Mouse (Mus musculus) T-helper 2 cell (primary cell): ENCODE results near the gene Smim20.

Experiments used
- in situ Hi-C: fragments of 300-600 bp; cut with MboI, MseI; formaldehyde crosslinking; loops from one replicate; pipeline ENCODE4 v1.15.1; 2025; ENCODE audit warnings: high pct_unique_total_duplicates

Gene Smim20

GRCm38 (mm10) chr5:53266181-53266580 lies 702 bp upstream of the Smim20 start:
- in situ Hi-C loops = no loop called here

GRCm38 (mm10) chr5:53268095-53268692 lies 1.3 kb downstream of the Smim20 start:
- in situ Hi-C loops = no loop called here

GRCm38 (mm10) chr5:53269799-53270198 lies 2.9 kb downstream of the Smim20 start:
- in situ Hi-C loops = no loop called here

- in situ Hi-C loops = no loop called here
These were observed 4.2 kb downstream of the Smim20 start for GRCm38 (mm10) chr5:53270947-53271711.

- in situ Hi-C loops = no loop called here
These were observed 5.7 kb downstream of the Smim20 start for GRCm38 (mm10) chr5:53272626-53273025.

GRCm38 (mm10) chr5:53273699-53274430 lies 7.0 kb downstream of the Smim20 start:
- in situ Hi-C loops = no loop called here

GRCm38 (mm10) chr5:53274811-53275355 lies 8.0 kb downstream of the Smim20 start:
- in situ Hi-C loops = no loop called here

- in situ Hi-C loops = no loop called here
These were observed 8.5 kb downstream of the Smim20 start for GRCm38 (mm10) chr5:53275376-53275775.

GRCm38 (mm10) chr5:53276470-53277022 lies 9.7 kb downstream of the Smim20 start:
- in situ Hi-C loops = no loop called here

GRCm38 (mm10) chr5:53277716-53278263 lies 10.9 kb downstream of the Smim20 start:
- in situ Hi-C loops = no loop called here

- in situ Hi-C loops = no loop called here
These were observed 12.4 kb downstream of the Smim20 start for GRCm38 (mm10) chr5:53279216-53279813.

- in situ Hi-C loops = no loop called here
These were observed 15.6 kb downstream of the Smim20 start for GRCm38 (mm10) chr5:53282487-53282886.

- in situ Hi-C loops = no loop called here
These were observed 19.5 kb downstream of the Smim20 start for GRCm38 (mm10) chr5:53286406-53286805.

GRCm38 (mm10) chr5:53289438-53289837 lies 22.6 kb downstream of the Smim20 start:
- in situ Hi-C loops = no loop called here

GRCm38 (mm10) chr5:53294627-53295026 lies 27.7 kb downstream of the Smim20 start:
- in situ Hi-C loops = no loop called here

GRCm38 (mm10) chr5:53296961-53297360 lies 30.1 kb downstream of the Smim20 start:
- in situ Hi-C loops = no loop called here

- in situ Hi-C loops = no loop called here
These were observed 34.6 kb downstream of the Smim20 start for GRCm38 (mm10) chr5:53301496-53301895.

GRCm38 (mm10) chr5:53302895-53303670 lies 36.2 kb downstream of the Smim20 start:
- in situ Hi-C loops = no loop called here

- in situ Hi-C loops = no loop called here
These were observed 37.1 kb downstream of the Smim20 start for GRCm38 (mm10) chr5:53303941-53304340.

- in situ Hi-C loops = no loop called here
These were observed 38.1 kb downstream of the Smim20 start for GRCm38 (mm10) chr5:53304936-53305335.
